Mouse (Mus musculus): Measurements from ENCODE around the gene Gm2381. TPM values are rescaled to one million over a fixed set of nuclear protein-coding genes. Genes with fewer than 3 reads are reported as not detected.
"Not testable (repeated sequence)": the region's sequence is repeated elsewhere in the genome, so short reads cannot be mapped to it uniquely, and the experiment has no call there.

Gene Gm2381
- polyA plus RNA-seq (2014; fragmentation: Nextera tagmentation; extraction: Ambion mirVana): not detected in 2 replicates

DNA sequence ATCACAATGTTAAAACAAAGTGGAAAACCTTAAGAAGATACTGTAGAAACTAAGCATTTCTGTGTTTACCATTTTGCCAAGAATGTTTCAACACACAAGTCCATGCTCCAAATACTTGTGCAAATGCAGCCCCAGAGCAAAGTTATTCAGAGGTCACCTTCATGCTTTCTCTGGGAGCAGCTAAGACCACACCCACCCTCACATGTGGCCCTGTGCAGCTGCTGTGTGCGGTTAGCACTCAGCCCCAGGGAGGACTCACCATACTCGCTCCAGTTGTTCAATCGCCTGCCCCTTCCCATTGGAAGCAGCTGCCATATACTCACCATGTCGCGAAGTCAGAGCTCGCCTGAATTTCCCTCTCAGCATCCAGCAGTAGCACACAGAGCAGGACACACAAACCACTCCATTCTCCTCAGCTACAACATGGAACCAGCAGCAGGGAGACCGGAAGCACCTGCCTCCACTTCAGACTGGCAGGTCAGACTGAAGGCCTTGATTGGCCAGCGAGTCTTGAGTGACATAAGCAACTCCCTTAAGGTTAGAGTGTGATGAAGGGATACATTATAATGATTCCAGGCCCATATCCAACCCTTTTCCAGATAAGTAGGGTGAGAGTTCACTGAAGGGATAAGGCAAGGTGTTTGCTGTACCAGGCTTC lies at the start of gene Gm2381:
Gene Gm2381, minus strand, starts transcription at position 434 of the 658 bp plus-strand sequence.
- ATAC-seq (ENCODE audit: low read depth): not testable (repeated sequence)
- WGBS: 77% methylated on average over 8 of the region's 8 CpGs

DNA sequence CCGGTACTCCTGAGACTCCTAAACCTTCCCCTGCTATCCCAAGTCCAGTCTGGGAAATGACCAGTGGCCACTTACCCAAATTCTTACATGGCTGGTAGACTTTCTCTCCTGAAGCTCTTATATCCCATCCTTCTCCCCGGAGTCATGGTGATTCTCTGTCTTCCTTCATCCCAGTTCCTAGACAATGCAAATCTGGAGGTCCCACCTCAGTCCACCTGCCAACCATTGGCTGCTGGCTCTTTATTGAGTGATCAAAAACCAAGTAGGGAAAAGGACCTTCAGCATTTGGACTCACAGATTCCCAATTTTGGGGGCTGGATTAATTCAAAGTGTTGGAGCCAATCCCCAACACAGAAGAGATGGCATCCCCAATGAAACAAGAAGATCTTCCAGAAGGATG lies 31.0 kb upstream of the Gm2381 start:
- not testable (repeated sequence) for H3K27me3 ChIP-seq (ENCODE audit: control insufficient read depth, insufficient read depth, low read length); H3K9ac ChIP-seq (replicated peaks; ENCODE audit: low read depth, low read length); ATAC-seq (ENCODE audit: low read depth); H3K36me3 ChIP-seq (ENCODE audit: control insufficient read depth, insufficient read depth, low read length); H3K27ac ChIP-seq (ENCODE audit: low read depth, low read length); H3K4me2 ChIP-seq (ENCODE audit: low read depth, low read length); H3K4me3 ChIP-seq (ENCODE audit: low read depth, low read length); H3K9me3 ChIP-seq (ENCODE audit: control insufficient read depth, low read length); H3K4me1 ChIP-seq (ENCODE audit: control insufficient read depth, insufficient read depth, low read length)
- 94% methylated on average over 2 of the region's 2 CpGs for WGBS

More for the DNA sequence above, at the start of gene Gm2381:
- H3K27me3 ChIP-seq (ENCODE audit: control insufficient read depth, insufficient read depth, low read length); H3K36me3 ChIP-seq (ENCODE audit: control insufficient read depth, insufficient read depth, low read length); H3K4me2 ChIP-seq (ENCODE audit: low read depth, low read length); H3K9ac ChIP-seq (replicated peaks; ENCODE audit: low read depth, low read length); H3K4me1 ChIP-seq (ENCODE audit: control insufficient read depth, insufficient read depth, low read length); H3K27ac ChIP-seq (ENCODE audit: low read depth, low read length); H3K9me3 ChIP-seq (ENCODE audit: control insufficient read depth, low read length); H3K4me3 ChIP-seq (ENCODE audit: low read depth, low read length): not testable (repeated sequence)

DNA sequence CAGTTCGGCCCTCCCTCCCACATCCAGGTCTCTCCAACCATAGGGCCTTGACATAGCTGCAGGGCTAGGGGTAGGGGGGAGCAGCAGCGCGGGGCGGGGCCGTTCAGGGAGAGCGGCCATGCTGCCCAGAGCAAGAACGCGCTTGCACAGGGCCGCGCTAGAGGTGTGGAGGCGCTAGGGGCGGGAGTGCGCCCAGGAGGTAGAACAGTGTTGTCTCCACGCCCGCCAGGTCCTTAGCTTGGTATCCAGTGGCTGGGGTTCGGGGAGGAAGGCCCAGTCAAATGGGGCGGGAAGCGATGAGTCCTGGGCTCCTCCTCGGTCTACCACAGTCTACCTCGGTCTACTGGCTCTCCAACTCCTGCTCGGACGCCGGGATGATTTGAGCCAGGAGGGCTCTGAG lies 11.1 kb upstream of the Gm2381 start:
- ATAC-seq (ENCODE audit: low read depth): no peak
- WGBS: 49% methylated on average over 23 of the region's 23 CpGs
- Histone ChIP-seq H3K9ac (replicated peaks; ENCODE audit: low read depth, low read length) (no peak overlapping the region), H3K27ac (ENCODE audit: low read depth, low read length) (no peak overlapping the region), H3K4me1 (ENCODE audit: control insufficient read depth, insufficient read depth, low read length) (no peaks in the 10 kb centered on the region), H3K4me3 (ENCODE audit: low read depth, low read length) (no peak overlapping the region), H3K9me3 (ENCODE audit: control insufficient read depth, low read length) (no peaks in the 10 kb centered on the region), H3K27me3 (ENCODE audit: control insufficient read depth, insufficient read depth, low read length) (no peaks in the 10 kb centered on the region), H3K4me2 (ENCODE audit: low read depth, low read length) (no peak overlapping the region), H3K36me3 (ENCODE audit: control insufficient read depth, insufficient read depth, low read length) (no peaks in the 10 kb centered on the region)

DNA sequence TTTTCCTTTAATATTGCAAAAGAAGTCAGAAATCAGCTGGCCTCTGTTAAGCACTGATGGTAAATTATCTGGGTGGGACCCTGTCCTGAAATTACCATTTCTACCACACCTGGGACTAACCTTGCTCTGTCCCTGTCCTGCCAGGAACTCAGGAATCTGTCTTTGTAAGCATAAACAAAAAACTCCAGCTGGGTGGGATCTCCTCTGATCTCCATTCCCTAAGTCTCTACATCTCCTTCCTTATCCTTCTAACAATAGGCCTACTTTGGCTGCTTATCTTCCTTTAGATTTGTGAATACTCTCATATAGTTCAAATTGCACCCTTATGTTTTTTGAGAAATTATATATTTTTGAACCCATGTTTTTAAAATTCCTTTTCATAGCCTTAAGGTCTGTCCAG lies 28.7 kb downstream of the Gm2381 start:
- not testable (repeated sequence) for H3K27ac ChIP-seq (ENCODE audit: low read depth, low read length); H3K4me1 ChIP-seq (ENCODE audit: control insufficient read depth, insufficient read depth, low read length); H3K36me3 ChIP-seq (ENCODE audit: control insufficient read depth, insufficient read depth, low read length); ATAC-seq (ENCODE audit: low read depth); H3K4me2 ChIP-seq (ENCODE audit: low read depth, low read length); H3K9me3 ChIP-seq (ENCODE audit: control insufficient read depth, low read length); H3K27me3 ChIP-seq (ENCODE audit: control insufficient read depth, insufficient read depth, low read length); H3K4me3 ChIP-seq (ENCODE audit: low read depth, low read length); H3K9ac ChIP-seq (replicated peaks; ENCODE audit: low read depth, low read length)

DNA sequence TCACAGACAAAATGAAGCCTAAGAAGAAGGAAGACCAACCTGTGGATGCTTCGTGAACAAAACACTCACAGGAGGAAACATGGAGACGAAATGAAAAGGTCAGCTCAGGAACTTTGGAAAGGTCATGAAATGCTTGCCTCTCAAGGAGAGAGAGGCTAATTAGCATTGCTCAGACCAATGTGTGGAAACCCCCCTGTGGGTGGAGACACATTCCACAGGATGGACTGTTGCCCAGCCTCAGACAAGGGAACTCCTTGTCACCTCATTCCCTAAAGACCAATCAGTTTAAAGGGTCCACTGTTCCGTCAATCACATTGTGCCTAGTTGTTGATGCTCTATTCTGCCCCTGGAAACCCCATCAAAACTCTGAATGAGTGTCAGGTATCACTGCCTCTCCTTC lies 34.8 kb downstream of the Gm2381 start:
- Histone ChIP-seq H3K4me2 (ENCODE audit: low read depth, low read length) (no peak overlapping the region), H3K9ac (replicated peaks; ENCODE audit: low read depth, low read length) (no peak overlapping the region), H3K4me3 (ENCODE audit: low read depth, low read length) (no peak overlapping the region), H3K9me3 (ENCODE audit: control insufficient read depth, low read length) (no peaks in the 10 kb centered on the region), H3K36me3 (ENCODE audit: control insufficient read depth, insufficient read depth, low read length) (no peaks in the 10 kb centered on the region), H3K27me3 (ENCODE audit: control insufficient read depth, insufficient read depth, low read length) (no peaks in the 10 kb centered on the region), H3K27ac (ENCODE audit: low read depth, low read length) (no peak overlapping the region), H3K4me1 (ENCODE audit: control insufficient read depth, insufficient read depth, low read length) (no peaks in the 10 kb centered on the region)
- WGBS: 81% methylated on average over 3 of the region's 3 CpGs
- no peak for ATAC-seq (ENCODE audit: low read depth)

DNA sequence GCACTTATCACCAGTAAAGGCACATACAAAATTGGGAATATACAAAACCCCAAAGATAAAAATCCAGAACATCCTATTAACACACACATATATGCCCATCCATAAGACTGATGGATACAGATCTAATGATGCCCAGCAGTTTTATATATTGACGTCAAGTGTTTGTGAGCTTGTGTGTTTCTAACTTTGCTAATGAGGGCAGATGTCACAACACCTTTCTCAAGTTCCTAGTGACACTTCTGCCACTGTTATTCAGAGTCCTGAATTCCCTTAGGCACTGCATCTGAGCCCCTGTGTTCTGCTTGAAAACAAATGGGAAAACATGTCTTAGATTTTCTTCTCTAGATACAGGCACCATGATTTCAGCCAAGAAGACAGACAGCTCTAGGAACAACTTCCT lies 73.6 kb downstream of the Gm2381 start, which contains the start of gene Vmn2r62:
Gene Vmn2r62, minus strand, starts transcription at position 101 of the 400 bp plus-strand sequence.
- not testable (repeated sequence) for H3K9ac ChIP-seq (replicated peaks; ENCODE audit: low read depth, low read length); H3K9me3 ChIP-seq (ENCODE audit: control insufficient read depth, low read length); H3K4me3 ChIP-seq (ENCODE audit: low read depth, low read length); H3K4me1 ChIP-seq (ENCODE audit: control insufficient read depth, insufficient read depth, low read length); H3K27ac ChIP-seq (ENCODE audit: low read depth, low read length); ATAC-seq (ENCODE audit: low read depth); H3K27me3 ChIP-seq (ENCODE audit: control insufficient read depth, insufficient read depth, low read length); H3K4me2 ChIP-seq (ENCODE audit: low read depth, low read length); H3K36me3 ChIP-seq (ENCODE audit: control insufficient read depth, insufficient read depth, low read length)
- no CpG with 5 or more reads among the region's 1 CpGs for WGBS

Other genes starting within 250 kb of the Gm2381 start
- 1.7 and 3.0 TPM in 2 replicates for gene Zfp976, start 224.6 kb downstream of the Gm2381 start, polyA plus RNA-seq (2014; fragmentation: Nextera tagmentation; extraction: Ambion mirVana)
- 7.2 and 7.9 TPM in 2 replicates for gene Zfp975, start 174.5 kb downstream of the Gm2381 start, polyA plus RNA-seq (2014; fragmentation: Nextera tagmentation; extraction: Ambion mirVana)
- gene Gm17067, start 140.2 kb downstream of the Gm2381 start, polyA plus RNA-seq (2014; fragmentation: Nextera tagmentation; extraction: Ambion mirVana): not detected in 2 replicates
- gene Vmn2r62, start 73.7 kb downstream of the Gm2381 start, polyA plus RNA-seq (2014; fragmentation: Nextera tagmentation; extraction: Ambion mirVana): not detected in 2 replicates
- not detected in 2 replicates for gene Vmn2r63, start 66.6 kb upstream of the Gm2381 start, polyA plus RNA-seq (2014; fragmentation: Nextera tagmentation; extraction: Ambion mirVana)
- not detected in 2 replicates for gene Gm9268, start 151.5 kb upstream of the Gm2381 start, polyA plus RNA-seq (2014; fragmentation: Nextera tagmentation; extraction: Ambion mirVana)
- not detected in 2 replicates for gene Zfp936, start 247.0 kb upstream of the Gm2381 start, polyA plus RNA-seq (2014; fragmentation: Nextera tagmentation; extraction: Ambion mirVana)